Mouse (Mus musculus) limb, embryonic 13.5 days (tissue): ENCODE measurements around the gene Dlg1. TPM values are rescaled to one million over a fixed set of nuclear protein-coding genes. Genes with fewer than 3 reads are reported as not detected.

Source experiments
- ATAC-seq: fragments of 200-750 bp; cut with Nextera tagmentation; 2 replicates; pipeline ENCODE4 v1.8.0; 2017; ENCODE audit warnings: low read depth, moderate number of reproducible peaks, moderate TSS enrichment; ENCODE audit not compliant: low FRiP score
- H3K27ac ChIP-seq: fragments of 300-500 bp; sonication (generic); 2 replicates; pipeline ENCODE4 v1.5.1; 2015; ENCODE audit warnings: inconsistent platforms, mild to moderate bottlenecking, moderate library complexity
- H3K27me3 ChIP-seq: fragments of 300-500 bp; sonication (generic); 2 replicates; pipeline ENCODE4 v1.6.1; 2015; ENCODE audit warnings: mild to moderate bottlenecking, inconsistent platforms
- H3K36me3 ChIP-seq: fragments of 300-500 bp; sonication (generic); 2 replicates; pipeline ENCODE4 v1.6.1; 2015; ENCODE audit warnings: inconsistent platforms, mild to moderate bottlenecking, moderate library complexity
- H3K4me1 ChIP-seq: fragments of 300-500 bp; sonication (generic); 2 replicates; pipeline ENCODE4 v1.6.1; 2015; ENCODE audit warnings: inconsistent platforms
- H3K4me2 ChIP-seq: fragments of 300-500 bp; sonication (generic); replicated peaks from 2 replicates; pipeline ENCODE4 v1.6.1; 2015; ENCODE audit warnings: inconsistent platforms, mild to moderate bottlenecking, moderate library complexity
- H3K4me3 ChIP-seq: fragments of 300-500 bp; sonication (generic); 2 replicates; pipeline ENCODE4 v1.5.1; 2015; ENCODE audit warnings: moderate library complexity, mild to moderate bottlenecking, inconsistent platforms
- H3K9ac ChIP-seq: fragments of 300-500 bp; sonication (generic); 2 replicates; pipeline ENCODE4 v1.6.1; 2015; ENCODE audit warnings: mild to moderate bottlenecking, inconsistent platforms
- H3K9me3 ChIP-seq: fragments of 300-500 bp; sonication (generic); 2 replicates; pipeline ENCODE4 v1.6.1; 2016; ENCODE audit warnings: inconsistent platforms
- WGBS: fragments of 180-500 bp; shearing (Covaris S2); methylation state at CpG from one replicate; pipeline ENCODE4 v1.1.7; 2015; 5-methylcytosine and 5-hydroxymethylcytosine counted together
- polyA plus RNA-seq: library from polyadenylated mRNA; unstranded; fragments of >200 nt; fragmentation: Nextera tagmentation; extraction: Ambion mirVana; gene quantifications from 2 replicates; pipeline ENCODE4 v1.2.1, GENCODE M21; 2015

Gene Dlg1
- polyA plus RNA-seq, 1 experiment from 2014 or later = 35.6 TPM

DNA sequence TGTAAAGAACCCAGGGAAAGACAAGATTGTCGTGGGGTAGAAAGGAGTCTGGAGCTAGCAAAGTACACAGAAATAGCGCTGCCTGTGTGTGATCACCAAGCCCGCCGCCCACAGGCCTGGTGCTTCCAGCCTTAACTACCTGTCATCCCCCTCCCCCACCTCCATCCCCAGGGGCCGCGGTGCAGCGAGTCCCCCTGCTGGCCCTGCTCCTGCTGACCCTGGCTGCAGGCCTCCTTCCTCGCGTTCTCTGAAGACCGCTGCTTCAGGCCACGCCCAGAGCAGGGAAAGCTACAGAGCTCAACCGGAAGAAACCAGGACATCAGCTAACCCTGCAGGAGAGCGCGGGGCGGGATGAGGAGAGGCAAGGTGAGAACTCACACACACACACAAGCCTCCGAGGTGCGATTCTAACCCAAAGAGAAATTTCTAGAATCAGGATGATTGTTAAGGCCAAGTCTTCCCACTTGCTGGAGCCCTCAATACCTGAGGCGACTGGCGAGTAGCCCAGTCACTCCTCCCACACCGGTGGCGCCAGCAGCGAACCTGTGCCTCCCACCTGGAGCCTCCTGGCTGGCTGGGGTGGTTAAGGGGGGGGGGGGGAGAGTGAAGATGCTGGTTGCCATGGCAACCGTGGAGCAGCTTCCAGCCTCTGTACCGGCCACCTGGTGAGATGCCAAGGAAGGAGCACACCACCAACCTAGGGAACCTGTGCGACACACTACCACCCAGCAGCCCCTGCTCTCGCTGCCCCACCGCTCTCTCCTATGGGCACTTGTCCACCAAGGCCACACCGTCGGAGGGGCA lies 233.9 kb downstream of the Dlg1 start:
- Histone ChIP-seq H3K4me1 (peaks cover 20% of the 10 kb centered on the region), H3K9me3 (peaks cover 8% of the 10 kb centered on the region; the same call in 1 of the 2 replicates), H3K27me3 (no peaks in the 10 kb centered on the region), H3K36me3 (no peaks in the 10 kb centered on the region), H3K4me2 (peak overlapping the region; percentile 67), H3K27ac (0 out of 2 replicates have a peak overlapping the region, but pooled peaks have one; percentile 29), H3K4me3 (peak overlapping the region; percentile 30), H3K9ac (peak overlapping the region; percentile 50)
- 0 out of 2 replicates have a peak, but pooled peaks have one; percentile 34 for ATAC-seq
- 16% methylated on average over 29 of the region's 29 CpGs for WGBS

DNA sequence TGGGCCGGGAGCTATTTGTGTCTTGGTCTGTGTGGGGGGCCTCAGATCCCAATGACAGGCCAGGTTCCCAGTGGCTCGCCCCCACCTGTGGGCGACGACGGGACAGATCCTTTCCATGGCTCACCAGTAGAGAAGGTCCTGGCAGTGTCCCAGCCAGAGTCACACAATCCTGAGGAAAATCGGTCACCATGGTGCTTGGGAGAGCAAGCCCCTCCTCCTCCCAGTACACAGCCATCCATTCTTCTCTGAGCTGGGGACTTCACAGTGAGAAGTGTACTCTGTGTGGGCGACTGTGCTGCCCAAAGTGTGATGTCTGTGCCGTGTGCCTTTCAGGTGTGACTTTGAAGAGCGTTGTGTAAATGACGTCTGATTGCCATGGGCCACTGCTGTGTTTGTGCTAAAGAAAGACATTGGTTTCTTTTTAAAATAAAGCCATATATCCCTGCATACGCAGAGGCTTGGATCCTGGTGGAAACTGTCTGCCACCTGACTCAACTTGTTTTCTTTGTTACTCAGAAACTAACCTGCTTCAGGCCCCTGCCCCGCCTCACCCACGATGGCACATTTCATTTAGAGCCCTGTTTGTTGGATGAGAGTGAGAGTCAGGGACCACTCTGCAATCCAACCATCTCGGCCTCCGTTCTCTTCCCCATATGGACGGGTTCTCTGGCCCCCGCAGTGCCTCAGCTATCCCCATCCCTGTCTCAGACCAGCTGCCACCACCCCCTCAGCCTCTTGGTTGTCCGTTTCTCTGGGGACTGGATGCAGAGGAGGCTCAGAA lies 235.5 kb downstream of the Dlg1 start:
- ATAC-seq = peak; percentile 68; the same call in 1 of the 2 replicates
- peak overlapping the region; percentile 22; the same call in 1 of the 2 replicates for H3K27ac ChIP-seq

DNA sequence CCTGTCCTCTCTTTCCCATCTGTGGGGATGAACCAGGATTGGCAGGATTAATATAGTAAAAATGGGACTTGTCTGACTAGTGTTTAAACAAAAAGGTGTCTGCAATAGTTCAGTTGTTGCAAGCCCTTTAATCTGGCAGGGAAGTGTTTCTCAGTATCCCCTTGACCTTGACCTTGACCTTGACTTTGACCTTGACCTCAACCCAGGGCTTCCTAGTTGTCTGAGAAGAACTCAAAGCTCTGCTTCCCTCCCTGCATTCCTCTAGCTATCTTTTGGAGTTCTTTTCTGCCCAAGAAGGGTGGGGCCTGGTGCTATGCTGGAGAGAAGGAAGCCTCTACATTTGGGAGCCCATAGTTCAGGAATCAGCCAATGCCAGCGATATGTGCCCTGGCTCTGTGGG lies 238.6 kb downstream of the Dlg1 start:
- no peak for ATAC-seq
- WGBS = 87% methylated on average over 1 of the region's 1 CpGs
- H3K27me3 ChIP-seq = 0 out of 2 replicates have a peak, but pooled peaks cover 5% of the 10 kb centered on the region
- H3K36me3 ChIP-seq = no peaks in the 10 kb centered on the region
- H3K9ac ChIP-seq = no peak overlapping the region
- peaks cover 25% of the 10 kb centered on the region for H3K4me1 ChIP-seq
- peaks cover 8% of the 10 kb centered on the region; the same call in 1 of the 2 replicates for H3K9me3 ChIP-seq
- no peak overlapping the region for H3K27ac ChIP-seq
- no peak overlapping the region for H3K4me2 ChIP-seq
- H3K4me3 ChIP-seq = no peak overlapping the region

More for the DNA sequence above, 235.5 kb downstream of the Dlg1 start:
- Histone ChIP-seq H3K9me3 (peaks cover 8% of the 10 kb centered on the region; the same call in 1 of the 2 replicates), H3K27me3 (no peaks in the 10 kb centered on the region), H3K9ac (no peak overlapping the region), H3K4me1 (peaks cover 16% of the 10 kb centered on the region), H3K4me2 (no peak overlapping the region), H3K4me3 (no peak overlapping the region), H3K36me3 (no peaks in the 10 kb centered on the region)
- WGBS = 78% methylated on average over 18 of the region's 18 CpGs

GRCm38 (mm10) chr16:31903239-31903638 lies 240.0 kb downstream of the Dlg1 start:
- peaks cover 8% of the 10 kb centered on the region; the same call in 1 of the 2 replicates for H3K9me3 ChIP-seq
- H3K4me2 ChIP-seq = no peak overlapping the region
- H3K27me3 ChIP-seq = 0 out of 2 replicates have a peak, but pooled peaks cover 5% of the 10 kb centered on the region
- H3K36me3 ChIP-seq = no peaks in the 10 kb centered on the region
- peaks cover 13% of the 10 kb centered on the region for H3K4me1 ChIP-seq
- no peak overlapping the region for H3K4me3 ChIP-seq
- no peak for ATAC-seq
- H3K9ac ChIP-seq = no peak overlapping the region
- H3K27ac ChIP-seq = no peak overlapping the region
- 88% methylated on average over 8 of the region's 8 CpGs for WGBS

DNA sequence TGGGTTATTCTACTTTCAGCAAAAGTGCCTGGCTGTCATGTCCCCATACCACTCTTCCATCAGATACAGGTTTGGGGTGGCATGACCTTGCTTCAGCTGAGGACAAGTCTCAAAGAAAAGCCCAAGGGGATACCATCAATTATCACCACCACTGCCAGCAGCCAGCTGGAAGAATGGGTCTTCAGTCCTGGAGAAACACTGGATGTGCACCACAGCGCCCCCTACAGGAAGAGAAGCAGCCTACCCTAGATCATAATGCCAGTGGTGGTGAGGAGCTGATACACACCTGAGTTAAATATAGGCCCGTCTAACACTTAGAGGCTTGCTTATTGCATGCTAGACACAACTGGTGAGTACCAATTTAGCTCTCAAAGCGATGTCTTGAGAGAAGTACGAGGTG lies 242.1 kb downstream of the Dlg1 start:
- Histone ChIP-seq H3K9ac (no peak overlapping the region), H3K27ac (no peak overlapping the region), H3K4me3 (no peak overlapping the region), H3K4me1 (peaks cover 13% of the 10 kb centered on the region), H3K4me2 (no peak overlapping the region), H3K36me3 (no peaks in the 10 kb centered on the region), H3K9me3 (0 out of 2 replicates have a peak, but pooled peaks cover under 1% of the 10 kb centered on the region), H3K27me3 (0 out of 2 replicates have a peak, but pooled peaks cover 5% of the 10 kb centered on the region)
- WGBS = 65% methylated on average over 4 of the region's 4 CpGs
- ATAC-seq = no peak

- H3K4me1 ChIP-seq = peaks cover 13% of the 10 kb centered on the region
- no peaks in the 10 kb centered on the region for H3K36me3 ChIP-seq
- peak overlapping the region; percentile 31 for H3K4me3 ChIP-seq
- H3K27ac ChIP-seq = peak overlapping the region; percentile 52; the same call in 1 of the 2 replicates
- WGBS = 34% methylated on average over 20 of the region's 20 CpGs
- no peaks in the 10 kb centered on the region for H3K9me3 ChIP-seq
- H3K9ac ChIP-seq = peak overlapping the region; percentile 35
- 0 out of 2 replicates have a peak, but pooled peaks cover 5% of the 10 kb centered on the region for H3K27me3 ChIP-seq
- no peak; the same call in 1 of the 2 replicates for ATAC-seq
- peak overlapping the region; percentile 56 for H3K4me2 ChIP-seq
Measured at GRCm38 (mm10) chr16:31905891-31906825, 242.9 kb downstream of the Dlg1 start.

- no peaks in the 10 kb centered on the region for H3K36me3 ChIP-seq
- H3K9me3 ChIP-seq = no peaks in the 10 kb centered on the region
- peak overlapping the region; percentile 56 for H3K4me2 ChIP-seq
- WGBS = 8% methylated on average over 9 of the region's 9 CpGs
- peak overlapping the region; percentile 31 for H3K4me3 ChIP-seq
- H3K27ac ChIP-seq = peak overlapping the region; percentile 52; the same call in 1 of the 2 replicates
- H3K27me3 ChIP-seq = 0 out of 2 replicates have a peak, but pooled peaks cover 5% of the 10 kb centered on the region
- peaks cover 13% of the 10 kb centered on the region for H3K4me1 ChIP-seq
- H3K9ac ChIP-seq = peak overlapping the region; percentile 35
- ATAC-seq = peak; percentile 72; the same call in 1 of the 2 replicates
Measured at GRCm38 (mm10) chr16:31906896-31907295, 243.7 kb downstream of the Dlg1 start.

DNA sequence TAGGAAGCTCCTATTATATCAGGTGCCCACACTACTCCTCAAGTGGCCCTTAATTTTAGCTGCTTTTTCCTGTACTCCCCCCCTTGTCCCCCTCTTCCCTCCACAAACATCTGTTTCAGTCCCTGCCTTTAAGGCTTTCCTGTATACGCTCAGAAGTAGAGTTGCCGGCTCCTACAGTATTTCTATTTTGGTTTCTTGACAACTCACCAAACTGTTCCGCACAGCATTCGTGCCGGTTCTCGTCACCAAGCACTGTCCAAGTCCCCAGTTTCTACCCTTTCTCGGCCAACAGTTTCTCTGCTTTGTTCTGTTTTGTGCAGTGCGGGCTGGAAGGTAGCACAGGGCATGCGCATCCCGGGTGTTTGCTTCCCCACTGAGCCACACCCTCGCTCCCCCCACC lies 245.7 kb downstream of the Dlg1 start:
- Histone ChIP-seq H3K9ac (no peak overlapping the region), H3K36me3 (no peaks in the 10 kb centered on the region), H3K4me1 (peaks cover 13% of the 10 kb centered on the region), H3K27me3 (0 out of 2 replicates have a peak, but pooled peaks cover 5% of the 10 kb centered on the region), H3K9me3 (no peaks in the 10 kb centered on the region), H3K27ac (no peak overlapping the region), H3K4me3 (no peak overlapping the region), H3K4me2 (no peak overlapping the region)
- 63% methylated on average over 11 of the region's 11 CpGs for WGBS
- ATAC-seq = no peak

DNA sequence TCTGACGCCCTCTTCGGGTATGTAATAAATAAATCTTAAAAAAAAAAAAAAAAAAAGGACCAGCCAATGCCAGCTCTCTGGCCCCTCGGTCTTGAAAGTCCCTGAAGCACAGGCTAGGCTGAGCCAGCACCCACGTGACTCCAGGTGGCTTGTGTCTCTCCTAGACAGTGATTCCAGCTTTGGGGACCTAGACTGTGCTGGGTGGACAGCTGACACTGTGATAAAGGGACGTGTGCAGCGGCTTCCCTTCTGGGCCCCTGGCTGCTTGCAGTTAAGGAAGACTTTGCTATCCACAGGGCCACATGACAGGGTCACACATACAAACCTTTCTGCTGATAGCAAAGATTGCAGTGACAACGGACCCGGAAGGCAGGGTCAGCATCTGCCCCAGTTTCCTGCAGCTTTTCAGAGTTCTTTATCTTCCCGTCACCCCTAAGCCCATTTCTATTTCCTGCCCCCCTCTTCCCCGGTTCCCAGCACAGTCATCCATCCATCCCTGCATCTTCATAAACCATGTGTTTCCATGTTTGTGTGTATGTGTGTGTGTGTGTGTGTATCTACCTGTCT lies 247.1 kb downstream of the Dlg1 start:
- H3K9ac ChIP-seq = no peak overlapping the region
- peaks cover 13% of the 10 kb centered on the region for H3K4me1 ChIP-seq
- H3K27ac ChIP-seq = no peak overlapping the region
- H3K9me3 ChIP-seq = no peaks in the 10 kb centered on the region
- WGBS = 68% methylated on average over 10 of the region's 10 CpGs
- H3K4me2 ChIP-seq = no peak overlapping the region
- H3K4me3 ChIP-seq = no peak overlapping the region
- no peaks in the 10 kb centered on the region for H3K36me3 ChIP-seq
- no peak for ATAC-seq
- H3K27me3 ChIP-seq = 0 out of 2 replicates have a peak, but pooled peaks cover 5% of the 10 kb centered on the region

DNA sequence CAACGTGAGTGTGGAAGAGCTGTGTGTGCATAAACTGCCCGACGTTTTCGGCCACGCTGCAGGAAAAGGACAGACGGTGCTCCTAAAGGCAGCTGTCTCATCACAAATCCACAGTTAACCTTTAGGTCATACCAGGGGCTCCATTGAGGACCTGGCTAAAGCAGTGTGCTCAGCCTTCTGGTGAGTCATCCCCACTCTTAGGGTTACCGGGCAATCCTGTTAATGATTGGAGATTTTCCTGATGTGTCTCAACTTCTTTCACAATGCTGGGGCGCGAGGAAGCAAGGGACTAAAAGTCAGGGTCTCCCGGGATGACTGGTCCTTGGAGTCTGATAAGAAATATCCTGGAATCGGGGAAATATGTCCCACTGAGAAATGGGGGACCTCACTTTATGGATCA lies 254.5 kb downstream of the Dlg1 start:
- Histone ChIP-seq H3K4me1 (peaks cover 4% of the 10 kb centered on the region), H3K4me2 (peak overlapping the region; percentile 52), H3K9me3 (no peaks in the 10 kb centered on the region), H3K27ac (no peak overlapping the region; the same call in 1 of the 2 replicates), H3K27me3 (no peaks in the 10 kb centered on the region), H3K9ac (peak overlapping the region; percentile 50; the same call in 1 of the 2 replicates), H3K36me3 (no peaks in the 10 kb centered on the region), H3K4me3 (no peak overlapping the region)
- WGBS = 77% methylated on average over 11 of the region's 11 CpGs
- ATAC-seq = no peak
